ENCODE assay signal across 8 mouse cellular contexts in genomic region chr9:49989464-49990271, GRCm38 (mm10).
A peak's percentile ranks its signal among the peaks of the same experiment; 100 is the strongest.
DNase-seq lines count a peak whose midpoint lies in the region; ATAC-seq and TF ChIP-seq lines count a peak whose summit lies in the region.

No protein-coding gene starts in this region.

- ATAC-seq in forebrain, embryonic 16.5 days, result peak; percentile 95
- ATAC-seq in heart, postnatal 0 days (ENCODE audit: insufficient read depth, low read depth), result peak; percentile 95
- ATAC-seq in liver, embryonic 11.5 days (replicated peaks; ENCODE audit: low FRiP score), result 0 out of 2 replicates have a peak, but pooled peaks have one; percentile 29
- ATAC-seq in neural tube, embryonic 15.5 days (ENCODE audit: low FRiP score), result peak; percentile 84

- peak; percentile 64 for DNase-seq in brain, embryonic 18.5 days (ENCODE audit: low read depth, low spot score)
- peak; percentile 88 for DNase-seq in heart, postnatal 0 days (ENCODE audit: low spot score)
- peak; percentile 92 to 94 for DNase-seq in kidney, postnatal 36 days
- DNase-seq in liver, embryonic 11.5 days (ENCODE audit: low spot score), result peak; percentile 44
- DNase-seq in urinary bladder, postnatal 14 days (ENCODE audit: low spot score), result peak; percentile 87
- DNase-seq in T-cell, adult 2 months (ENCODE audit: low spot score), result no peak

- no peak overlapping the region for H3K4me3 ChIP-seq in forebrain, embryonic 16.5 days (replicated peaks; ENCODE audit: low read length)
- H3K4me3 ChIP-seq in heart, postnatal 0 days (ENCODE audit: low read depth, low read length), result no peak overlapping the region
- H3K4me3 ChIP-seq in liver, embryonic 11.5 days (ENCODE audit: low read depth, low read length), result no peak overlapping the region
- H3K4me3 ChIP-seq in neural tube, embryonic 15.5 days (replicated peaks), result peak overlapping the region; percentile 5; the same call in 1 of the 2 replicates

- WGBS in forebrain, embryonic 16.5 days, result 22% methylated on average over 14 of the region's 14 CpGs
- WGBS in heart, postnatal 0 days, result 30% methylated on average over 14 of the region's 14 CpGs
- 46% methylated on average over 14 of the region's 14 CpGs for WGBS in liver, embryonic 11.5 days
- 32% methylated on average over 14 of the region's 14 CpGs for WGBS in neural tube, embryonic 15.5 days

- 0 out of 2 replicates have a peak, but pooled peaks have one; percentile 46 for TF ChIP-seq EP300 in heart, postnatal 0 days (IDR thresholded peaks at IDR 0.05; ENCODE audit: low read depth)

- no peaks in the 10 kb centered on the region for H3K27me3 ChIP-seq in forebrain, embryonic 16.5 days (replicated peaks; ENCODE audit: control insufficient read depth, insufficient read depth, low read length)
- H3K27me3 ChIP-seq in heart, postnatal 0 days (ENCODE audit: control insufficient read depth, insufficient read depth, low read length), result no peaks in the 10 kb centered on the region
- H3K27me3 ChIP-seq in liver, embryonic 11.5 days (replicated peaks; ENCODE audit: control insufficient read depth, insufficient read depth, low read length), result no peaks in the 10 kb centered on the region
- no peaks in the 10 kb centered on the region for H3K27me3 ChIP-seq in neural tube, embryonic 15.5 days (replicated peaks)

- no peaks in the 10 kb centered on the region for H3K9me3 ChIP-seq in forebrain, embryonic 16.5 days (ENCODE audit: control insufficient read depth, low read length)
- H3K9me3 ChIP-seq in heart, postnatal 0 days (replicated peaks; ENCODE audit: control insufficient read depth, low read length), result no peaks in the 10 kb centered on the region
- H3K9me3 ChIP-seq in liver, embryonic 11.5 days (ENCODE audit: control insufficient read depth, low read length), result no peaks in the 10 kb centered on the region
- H3K9me3 ChIP-seq in neural tube, embryonic 15.5 days (replicated peaks), result no peaks in the 10 kb centered on the region

- H3K9ac ChIP-seq in forebrain, embryonic 16.5 days (replicated peaks; ENCODE audit: low read depth, low read length), result no peak overlapping the region
- H3K9ac ChIP-seq in heart, postnatal 0 days (replicated peaks; ENCODE audit: low read depth, low read length), result no peak overlapping the region
- H3K9ac ChIP-seq in liver, embryonic 11.5 days (ENCODE audit: low read depth, low read length), result no peak overlapping the region
- 0 out of 2 replicates have a peak overlapping the region, but pooled peaks have one; percentile 17 for H3K9ac ChIP-seq in neural tube, embryonic 15.5 days (replicated peaks)

- peaks cover 7% of the 10 kb centered on the region for H3K4me1 ChIP-seq in forebrain, embryonic 16.5 days (replicated peaks; ENCODE audit: control insufficient read depth, insufficient read depth, low read length)
- peaks cover 22% of the 10 kb centered on the region for H3K4me1 ChIP-seq in heart, postnatal 0 days (ENCODE audit: control insufficient read depth, insufficient read depth)
- no peaks in the 10 kb centered on the region; the same call in 1 of the 2 replicates for H3K4me1 ChIP-seq in liver, embryonic 11.5 days (replicated peaks; ENCODE audit: control insufficient read depth, insufficient read depth, low read length)
- peaks cover 14% of the 10 kb centered on the region for H3K4me1 ChIP-seq in neural tube, embryonic 15.5 days

- peak overlapping the region; percentile 42 for H3K4me2 ChIP-seq in forebrain, embryonic 16.5 days (ENCODE audit: low read length)
- peak overlapping the region; percentile 50 for H3K4me2 ChIP-seq in heart, postnatal 0 days (ENCODE audit: low read depth, low read length)
- H3K4me2 ChIP-seq in liver, embryonic 11.5 days, result no peak overlapping the region
- H3K4me2 ChIP-seq in neural tube, embryonic 15.5 days, result peak overlapping the region; percentile 42

- peak; percentile 10; the same call in 1 of the 2 replicates for TF ChIP-seq CTCF in heart, postnatal 0 days (IDR thresholded peaks at IDR 0.05; ENCODE audit: low read depth)

- H3K36me3 ChIP-seq in forebrain, embryonic 16.5 days (ENCODE audit: control insufficient read depth, insufficient read depth), result no peaks in the 10 kb centered on the region
- no peaks in the 10 kb centered on the region for H3K36me3 ChIP-seq in heart, postnatal 0 days (replicated peaks; ENCODE audit: control insufficient read depth, insufficient read depth, low read length)
- H3K36me3 ChIP-seq in liver, embryonic 11.5 days (ENCODE audit: control insufficient read depth, insufficient read depth, low read length), result no peaks in the 10 kb centered on the region
- H3K36me3 ChIP-seq in neural tube, embryonic 15.5 days, result no peaks in the 10 kb centered on the region

- H3K27ac ChIP-seq in forebrain, embryonic 16.5 days (ENCODE audit: low read length), result peak overlapping the region; percentile 77
- H3K27ac ChIP-seq in heart, postnatal 0 days (ENCODE audit: low read depth), result peak overlapping the region; percentile 28; the same call in 1 of the 2 replicates
- H3K27ac ChIP-seq in liver, embryonic 11.5 days (ENCODE audit: low read depth, low read length), result no peak overlapping the region
- peak overlapping the region; percentile 61 for H3K27ac ChIP-seq in neural tube, embryonic 15.5 days (replicated peaks)

Comparison
In these comparisons a context has a peak if more than half of its experiments do, and no peak if none do; other contexts are left out.
1. ATAC-seq: peak in every context shown above with its lines; median percentile 95 in forebrain, embryonic 16.5 days; 95 in heart, postnatal 0 days; 84 in neural tube, embryonic 15.5 days; 29 in liver, embryonic 11.5 days.